Mouse (Mus musculus): ENCODE data around the gene Adam33. TPM values are rescaled to one million over a fixed set of nuclear protein-coding genes. Genes with fewer than 3 reads are reported as not detected.

Gene Adam33
- polyA plus RNA-seq, 1 experiment from 2014 or later, result 2.1 TPM

DNA sequence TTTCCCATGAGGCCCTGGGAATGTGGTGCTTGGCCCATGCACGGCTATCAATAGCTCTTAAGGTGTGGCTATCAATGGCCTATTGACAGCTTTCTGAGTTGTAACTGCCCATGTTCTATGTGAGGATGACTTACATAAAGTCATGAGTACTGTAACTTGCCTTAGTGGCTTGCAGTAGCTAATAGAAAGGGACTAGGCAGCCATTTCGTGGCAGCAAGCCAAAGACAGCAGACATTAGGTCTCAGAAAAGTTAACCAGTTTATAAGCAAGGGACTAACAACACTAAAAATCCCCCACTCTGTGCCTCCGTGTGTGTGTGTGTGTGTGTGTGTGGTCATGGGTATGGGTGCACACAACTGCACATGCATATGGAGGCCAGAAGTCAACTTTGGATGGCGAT lies 20.6 kb upstream of the Adam33 start:
- no peaks in the 10 kb centered on the region for H3K4me1 ChIP-seq
- no peak overlapping the region for H3K4me2 ChIP-seq
- no peaks in the 10 kb centered on the region for H3K27me3 ChIP-seq (replicated peaks)
- H3K4me3 ChIP-seq, result no peak overlapping the region
- ATAC-seq (replicated peaks), result no peak
- no peak overlapping the region for H3K9ac ChIP-seq
- 84% methylated on average over 4 of the region's 4 CpGs for WGBS
- no peaks in the 10 kb centered on the region for H3K36me3 ChIP-seq (replicated peaks)
- no peak overlapping the region for H3K27ac ChIP-seq
- H3K9me3 ChIP-seq, result no peaks in the 10 kb centered on the region

DNA sequence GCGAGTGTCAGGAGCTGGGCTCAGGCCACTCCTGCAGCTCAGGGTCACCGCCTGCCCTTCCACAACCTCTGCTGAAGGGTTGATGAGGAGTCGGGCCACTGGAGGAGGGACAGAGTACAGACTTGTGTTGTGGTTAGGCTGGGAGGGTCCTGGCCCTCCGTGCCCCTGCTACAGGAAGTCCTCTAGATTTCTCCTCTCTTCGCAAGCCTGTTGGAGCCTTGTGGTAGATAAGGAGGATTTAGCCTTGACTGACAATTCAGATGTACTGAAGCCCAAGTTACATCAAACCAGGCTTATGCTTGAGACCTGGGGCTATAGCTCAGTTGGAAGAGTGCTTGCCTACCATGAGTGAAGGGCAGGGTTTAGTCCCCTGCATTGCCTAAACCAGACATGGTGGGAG lies 16.9 kb upstream of the Adam33 start:
- Histone ChIP-seq H3K4me2 (no peak overlapping the region), H3K27ac (no peak overlapping the region), H3K9ac (no peak overlapping the region), H3K9me3 (no peaks in the 10 kb centered on the region), H3K36me3 (replicated peaks) (no peaks in the 10 kb centered on the region), H3K4me1 (no peaks in the 10 kb centered on the region), H3K4me3 (no peak overlapping the region), H3K27me3 (replicated peaks) (no peaks in the 10 kb centered on the region)
- WGBS, result 83% methylated on average over 5 of the region's 5 CpGs
- no peak for ATAC-seq (replicated peaks)

DNA sequence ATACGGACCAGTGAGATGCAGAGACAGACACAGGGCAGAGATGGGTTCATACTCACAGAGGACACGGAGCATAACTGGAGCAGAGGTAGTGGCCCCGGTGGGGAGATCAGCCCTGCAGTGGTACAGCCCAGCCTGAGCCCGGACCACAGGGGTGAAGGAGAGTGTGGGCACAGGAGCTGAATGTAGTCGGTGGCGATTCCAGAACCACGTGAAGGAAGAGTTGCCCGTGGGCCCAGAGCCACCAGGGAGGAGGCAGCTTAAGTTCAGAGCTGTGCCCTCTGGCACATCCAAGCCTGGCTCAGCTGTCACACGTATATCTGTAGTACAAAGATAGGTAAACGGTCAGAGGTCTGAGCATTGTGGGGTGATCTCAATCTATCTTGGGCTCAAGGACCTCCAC lies 8.9 kb upstream of the Adam33 start:
- WGBS, result 83% methylated on average over 10 of the region's 10 CpGs

DNA sequence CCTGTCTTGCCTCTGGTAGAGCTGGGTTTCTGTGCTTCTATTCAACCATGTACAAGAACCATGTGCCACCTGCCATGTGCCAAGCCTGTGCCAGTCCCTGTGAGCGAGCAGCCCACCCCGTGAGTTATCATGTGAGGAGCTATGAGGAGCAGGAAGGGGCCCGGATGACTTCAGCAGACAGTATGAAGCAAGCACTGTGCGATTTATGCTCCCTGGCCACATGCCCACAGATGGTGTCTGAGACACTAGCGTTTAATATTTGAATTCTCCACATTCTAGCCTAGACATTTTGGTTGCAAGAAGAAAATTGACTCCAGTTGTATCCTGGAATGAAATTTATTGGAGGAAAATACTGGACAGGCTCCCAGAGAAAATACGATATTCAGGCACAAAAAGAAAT lies 3.9 kb upstream of the Adam33 start:
- no peak overlapping the region for H3K4me3 ChIP-seq
- no peak overlapping the region for H3K4me2 ChIP-seq
- H3K27me3 ChIP-seq (replicated peaks), result peaks cover 11% of the 10 kb centered on the region
- no peaks in the 10 kb centered on the region for H3K9me3 ChIP-seq
- H3K4me1 ChIP-seq, result peaks cover 4% of the 10 kb centered on the region
- no peak for ATAC-seq (replicated peaks)
- H3K36me3 ChIP-seq (replicated peaks), result no peaks in the 10 kb centered on the region
- WGBS, result 80% methylated on average over 6 of the region's 6 CpGs
- no peak overlapping the region for H3K9ac ChIP-seq
- H3K27ac ChIP-seq, result no peak overlapping the region

More for the DNA sequence above, 8.9 kb upstream of the Adam33 start:
- Histone ChIP-seq H3K9ac (no peak overlapping the region), H3K9me3 (no peaks in the 10 kb centered on the region), H3K4me3 (no peak overlapping the region), H3K27me3 (replicated peaks) (no peaks in the 10 kb centered on the region), H3K4me2 (no peak overlapping the region), H3K27ac (no peak overlapping the region), H3K36me3 (replicated peaks) (no peaks in the 10 kb centered on the region), H3K4me1 (no peaks in the 10 kb centered on the region)
- ATAC-seq (replicated peaks), result no peak

DNA sequence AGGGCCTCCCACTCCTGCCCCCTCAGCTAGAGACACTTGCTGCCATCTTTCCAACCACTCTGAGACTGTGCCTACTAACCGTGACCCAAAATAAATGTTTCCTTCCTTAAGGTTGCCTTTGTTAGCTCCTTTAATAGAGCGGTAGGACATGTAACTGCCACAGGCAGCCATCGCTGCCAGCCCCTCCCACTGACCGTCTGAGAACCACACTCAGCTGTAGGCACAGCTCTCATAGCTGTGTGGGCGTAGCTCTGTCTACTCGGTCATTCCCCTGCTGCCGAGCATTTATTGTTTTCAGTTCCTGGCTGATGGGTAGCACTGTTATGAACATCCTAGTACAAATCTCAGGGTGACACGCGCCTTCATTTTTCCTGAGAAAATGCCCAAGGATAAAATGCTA lies 2.7 kb upstream of the Adam33 start:
- no peak overlapping the region for H3K4me2 ChIP-seq
- 76% methylated on average over 9 of the region's 9 CpGs for WGBS

DNA sequence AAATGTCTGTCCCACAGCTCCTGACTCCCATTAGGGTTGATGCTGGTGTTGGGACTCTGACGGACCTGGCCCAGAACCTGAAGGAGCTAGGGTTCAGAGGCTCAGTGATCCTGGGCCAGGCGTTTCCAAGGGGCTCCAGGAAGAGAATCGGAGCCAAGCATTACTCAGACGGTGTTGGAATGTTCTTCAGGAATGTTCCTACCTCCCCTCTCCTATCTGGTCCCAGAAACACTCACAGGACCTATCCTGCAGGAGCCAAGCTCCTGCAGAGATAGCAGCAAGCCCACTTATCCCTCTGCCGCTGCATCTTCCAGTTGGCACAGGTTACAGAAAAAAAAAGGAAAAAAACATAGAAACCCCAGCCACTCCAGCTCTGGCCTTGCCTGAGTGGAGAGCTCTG lies 2.0 kb downstream of the Adam33 start:
- peaks cover 19% of the 10 kb centered on the region for H3K27me3 ChIP-seq (replicated peaks)
- no peak overlapping the region for H3K27ac ChIP-seq
- H3K4me1 ChIP-seq, result peaks cover 4% of the 10 kb centered on the region
- H3K9ac ChIP-seq, result no peak overlapping the region
- 67% methylated on average over 5 of the region's 5 CpGs for WGBS
- no peak overlapping the region for H3K4me2 ChIP-seq
- H3K9me3 ChIP-seq, result no peaks in the 10 kb centered on the region
- no peaks in the 10 kb centered on the region for H3K36me3 ChIP-seq (replicated peaks)
- no peak overlapping the region for H3K4me3 ChIP-seq
- no peak for ATAC-seq (replicated peaks)

More for the DNA sequence above, 2.7 kb upstream of the Adam33 start:
- Histone ChIP-seq H3K4me1 (peaks cover 4% of the 10 kb centered on the region), H3K27ac (no peak overlapping the region), H3K9ac (no peak overlapping the region), H3K27me3 (replicated peaks) (peaks cover 13% of the 10 kb centered on the region), H3K36me3 (replicated peaks) (no peaks in the 10 kb centered on the region), H3K4me3 (no peak overlapping the region), H3K9me3 (no peaks in the 10 kb centered on the region)
- no peak for ATAC-seq (replicated peaks)

DNA sequence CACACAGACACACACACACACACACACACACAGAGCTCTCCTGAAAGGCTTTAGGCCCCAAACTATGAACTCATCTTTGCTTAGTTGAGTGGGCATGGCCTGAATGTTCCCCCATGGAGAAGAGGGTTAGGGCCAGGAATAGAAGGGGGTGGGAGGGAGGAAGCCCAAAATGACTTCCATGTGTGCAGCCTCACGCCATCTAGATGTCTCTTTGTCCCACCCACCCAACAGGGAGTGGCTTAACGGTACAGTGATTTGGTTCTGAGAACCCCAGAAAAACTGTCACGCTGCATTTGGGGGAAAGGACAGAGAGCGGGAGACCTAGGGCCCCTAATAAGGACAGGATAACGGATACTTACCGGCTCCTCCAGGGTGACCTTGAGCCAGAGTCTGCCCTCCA lies 2.8 kb downstream of the Adam33 start:
- Histone ChIP-seq H3K9me3 (no peaks in the 10 kb centered on the region), H3K36me3 (replicated peaks) (no peaks in the 10 kb centered on the region), H3K27ac (no peak overlapping the region), H3K4me3 (no peak overlapping the region), H3K4me1 (peaks cover 11% of the 10 kb centered on the region), H3K27me3 (replicated peaks) (peaks cover 27% of the 10 kb centered on the region), H3K9ac (no peak overlapping the region), H3K4me2 (no peak overlapping the region)
- WGBS, result 60% methylated on average over 6 of the region's 6 CpGs
- ATAC-seq (replicated peaks), result no peak

DNA sequence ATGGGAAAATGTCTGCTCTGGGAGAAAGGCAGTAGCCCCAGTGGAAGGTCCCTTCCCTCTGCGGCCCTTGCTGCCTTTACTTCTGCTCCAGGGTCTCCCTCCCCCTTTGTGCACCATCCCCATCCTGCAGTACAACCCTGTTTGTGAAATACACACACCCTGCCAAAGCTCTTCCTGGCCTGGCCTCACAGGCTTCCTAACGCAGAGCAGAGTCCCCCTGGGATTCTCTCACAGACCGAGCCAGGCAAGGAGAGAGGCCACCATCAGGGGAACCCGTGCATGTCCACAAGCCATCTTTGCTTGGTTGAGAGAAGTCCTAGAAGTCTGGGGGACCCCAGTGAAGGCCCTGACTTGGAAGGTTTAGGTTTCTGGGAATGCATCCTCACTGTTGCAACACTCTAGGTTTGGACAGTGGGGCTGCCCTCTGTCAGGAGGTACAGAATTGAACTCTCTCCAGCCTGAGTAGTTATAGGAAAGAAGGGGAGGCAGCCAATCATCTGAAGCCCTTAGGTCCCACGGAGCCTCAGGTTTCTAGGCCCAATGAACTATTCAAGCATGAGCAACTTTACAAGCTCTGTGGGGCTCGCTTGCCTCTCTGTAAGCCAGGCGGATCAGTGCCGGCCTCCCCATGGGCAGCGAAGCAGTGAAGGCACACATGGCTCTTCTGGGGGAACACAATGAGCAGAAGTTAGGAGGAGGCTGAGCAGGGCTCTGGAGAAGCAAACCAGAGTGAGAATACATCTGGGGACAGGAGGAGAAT lies 3.7 kb downstream of the Adam33 start:
- H3K27me3 ChIP-seq (replicated peaks), result peaks cover 35% of the 10 kb centered on the region
- no peak for ATAC-seq (replicated peaks)
- H3K4me1 ChIP-seq, result peaks cover 17% of the 10 kb centered on the region
- no peaks in the 10 kb centered on the region for H3K9me3 ChIP-seq
- no peak overlapping the region for H3K4me2 ChIP-seq
- WGBS, result 50% methylated on average over 9 of the region's 9 CpGs
- no peak overlapping the region for H3K27ac ChIP-seq
- no peak overlapping the region for H3K9ac ChIP-seq
- no peak overlapping the region for H3K4me3 ChIP-seq
- no peaks in the 10 kb centered on the region for H3K36me3 ChIP-seq (replicated peaks)

DNA sequence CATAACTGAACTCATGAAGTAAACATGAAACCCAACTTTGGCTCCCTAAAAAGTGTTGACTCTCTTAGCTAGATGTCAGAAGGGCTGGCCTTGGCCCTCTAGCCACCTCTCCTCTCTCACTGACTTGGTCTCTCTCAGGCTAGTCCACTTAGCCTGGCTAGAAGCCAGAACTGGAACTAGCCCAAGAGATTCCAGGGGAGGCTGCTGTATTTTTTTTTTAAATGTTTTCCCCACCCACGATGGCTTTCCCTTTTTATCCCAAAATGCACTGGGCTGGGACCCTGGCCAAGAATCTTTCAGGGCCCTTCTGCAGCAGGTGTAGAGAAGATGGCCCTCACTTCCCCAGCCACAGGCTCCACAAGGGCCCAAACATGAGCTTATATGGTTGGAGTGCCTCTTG lies 4.2 kb downstream of the Adam33 start:
- Histone ChIP-seq H3K36me3 (replicated peaks) (no peaks in the 10 kb centered on the region), H3K9me3 (no peaks in the 10 kb centered on the region), H3K9ac (no peak overlapping the region), H3K4me3 (no peak overlapping the region), H3K4me1 (peaks cover 23% of the 10 kb centered on the region), H3K27me3 (replicated peaks) (peaks cover 41% of the 10 kb centered on the region), H3K4me2 (no peak overlapping the region), H3K27ac (no peak overlapping the region)
- WGBS, result 76% methylated on average over 1 of the region's 1 CpGs
- ATAC-seq (replicated peaks), result no peak

DNA sequence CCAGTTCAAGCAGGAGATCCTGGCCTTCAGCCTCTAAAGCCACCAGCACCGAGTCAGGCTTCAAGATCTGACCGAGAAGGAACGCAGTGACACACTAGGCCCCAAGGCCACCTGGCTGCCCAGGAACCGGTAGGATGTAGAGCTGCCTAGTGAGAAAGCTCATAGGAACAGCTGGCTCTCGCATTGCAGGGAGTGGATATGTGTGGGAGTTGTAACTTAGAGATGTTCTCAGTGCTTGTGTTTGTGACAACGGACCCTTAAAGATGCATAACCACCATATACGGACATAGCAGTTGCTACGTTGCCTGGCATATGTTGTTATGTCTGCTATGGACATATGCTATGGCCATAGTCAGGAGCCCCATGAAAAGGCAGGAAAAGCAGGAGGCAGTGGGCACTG lies 4.9 kb downstream of the Adam33 start:
- Histone ChIP-seq H3K27me3 (replicated peaks) (peaks cover 46% of the 10 kb centered on the region), H3K4me3 (no peak overlapping the region), H3K4me1 (peaks cover 30% of the 10 kb centered on the region), H3K4me2 (no peak overlapping the region), H3K9me3 (no peaks in the 10 kb centered on the region), H3K9ac (no peak overlapping the region), H3K27ac (no peak overlapping the region), H3K36me3 (replicated peaks) (no peaks in the 10 kb centered on the region)
- no peak for ATAC-seq (replicated peaks)
- 94% methylated on average over 8 of the region's 8 CpGs for WGBS

DNA sequence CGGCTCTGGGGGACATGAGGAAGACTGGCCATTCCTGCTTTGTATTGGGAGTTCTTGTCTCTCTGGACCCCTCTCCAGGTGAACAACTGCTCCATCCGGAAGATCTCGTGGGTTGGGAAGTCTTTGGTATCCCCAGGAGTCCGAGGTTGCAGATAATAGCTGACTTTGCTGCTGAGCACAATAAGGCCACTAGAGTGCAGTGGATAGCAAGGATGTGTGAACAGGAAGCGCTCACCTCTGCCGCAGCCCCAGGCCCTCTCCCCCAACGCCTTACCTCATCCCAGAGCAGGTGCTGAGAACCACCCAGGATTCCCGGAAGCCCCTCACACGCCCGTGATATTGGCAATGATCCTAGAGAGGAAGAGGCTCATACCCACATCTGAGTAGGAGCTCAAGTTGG lies 7.4 kb downstream of the Adam33 start:
- no peak overlapping the region for H3K4me3 ChIP-seq
- no peak overlapping the region for H3K27ac ChIP-seq
- peaks cover 54% of the 10 kb centered on the region for H3K27me3 ChIP-seq (replicated peaks)
- no peaks in the 10 kb centered on the region for H3K36me3 ChIP-seq (replicated peaks)
- WGBS, result 2% methylated on average over 10 of the region's 10 CpGs
- H3K9me3 ChIP-seq, result no peaks in the 10 kb centered on the region
- no peak for ATAC-seq (replicated peaks)
- peak overlapping the region; percentile 53 for H3K4me2 ChIP-seq
- H3K4me1 ChIP-seq, result peaks cover 28% of the 10 kb centered on the region
- H3K9ac ChIP-seq, result no peak overlapping the region

DNA sequence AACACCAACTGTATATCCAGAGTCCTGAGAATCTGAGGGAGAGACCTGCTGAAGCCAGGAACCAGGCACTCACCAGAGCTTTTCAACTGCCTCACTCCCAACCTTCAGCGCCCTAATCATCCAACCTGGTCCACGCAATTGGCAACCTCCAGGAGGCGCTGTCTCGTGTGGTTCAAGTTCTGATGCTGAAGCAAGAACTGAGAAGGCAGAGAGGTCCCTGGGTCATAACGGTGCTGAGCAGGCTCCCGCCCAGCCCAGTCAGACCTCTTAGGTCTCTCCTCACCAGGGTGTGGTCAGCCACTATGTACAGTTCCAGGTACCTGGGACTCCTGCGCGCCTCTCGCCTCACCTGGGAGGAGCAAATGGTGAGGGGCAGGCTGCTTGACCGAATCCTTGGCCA lies 8.0 kb downstream of the Adam33 start:
- H3K9me3 ChIP-seq, result no peaks in the 10 kb centered on the region
- 8% methylated on average over 10 of the region's 10 CpGs for WGBS
- no peak overlapping the region for H3K27ac ChIP-seq
- H3K27me3 ChIP-seq (replicated peaks), result peaks cover 57% of the 10 kb centered on the region
- peaks cover 28% of the 10 kb centered on the region for H3K4me1 ChIP-seq
- H3K4me3 ChIP-seq, result no peak overlapping the region
- H3K4me2 ChIP-seq, result peak overlapping the region; percentile 53; the same call in 1 of the 2 replicates
- no peak overlapping the region for H3K9ac ChIP-seq
- H3K36me3 ChIP-seq (replicated peaks), result no peaks in the 10 kb centered on the region
- peak; percentile 45; the same call in 1 of the 2 replicates for ATAC-seq (replicated peaks)

DNA sequence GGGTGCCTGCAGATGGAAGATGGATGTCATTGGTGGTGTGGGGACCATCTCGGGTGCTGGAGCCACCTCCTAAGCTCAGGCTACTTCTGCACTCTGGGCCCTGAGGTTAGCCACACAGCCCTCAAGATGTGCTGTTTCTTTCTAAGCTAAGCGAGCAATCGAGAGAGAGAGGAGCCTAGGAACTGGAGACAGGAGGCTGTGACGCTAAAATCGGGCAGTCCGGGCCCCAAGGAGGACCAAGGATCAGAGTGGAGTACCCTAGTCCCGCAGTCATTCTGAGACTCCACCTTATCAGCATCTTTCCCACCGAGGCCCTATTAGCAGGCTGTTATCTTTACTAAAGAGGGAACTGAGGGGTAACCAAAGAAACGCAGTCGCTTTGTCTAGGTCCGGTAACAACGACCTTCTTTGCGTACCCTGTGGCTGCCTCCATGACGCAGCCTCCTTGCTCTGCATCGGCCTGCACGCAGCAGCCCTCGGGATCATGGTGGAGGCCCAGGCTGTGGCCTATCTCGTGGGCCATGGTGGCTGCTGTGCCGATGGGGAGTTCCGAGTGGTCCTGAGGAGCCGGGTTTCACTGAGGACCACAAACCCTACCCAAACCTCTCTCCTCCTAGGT lies 8.9 kb downstream of the Adam33 start:
- H3K4me2 ChIP-seq, result peak overlapping the region; percentile 53
- no peak overlapping the region for H3K27ac ChIP-seq
- no peaks in the 10 kb centered on the region for H3K36me3 ChIP-seq (replicated peaks)
- no peaks in the 10 kb centered on the region for H3K9me3 ChIP-seq
- H3K4me1 ChIP-seq, result peaks cover 28% of the 10 kb centered on the region
- H3K9ac ChIP-seq, result peak overlapping the region; percentile 32
- H3K27me3 ChIP-seq (replicated peaks), result peaks cover 57% of the 10 kb centered on the region
- WGBS, result 1% methylated on average over 21 of the region's 21 CpGs
- H3K4me3 ChIP-seq, result peak overlapping the region; percentile 35
- peak; percentile 19; the same call in 1 of the 2 replicates for ATAC-seq (replicated peaks)

Data from midbrain, embryonic 15.5 days (tissue).